Mouse (Mus musculus): ENCODE measurements around the gene Tmem40.

The Tmem40 gene

GRCm38 (mm10) chr6:115702901-115703300 is 59.3 kb downstream of the Tmem40 start:
- in situ Hi-C loops (cut with MboI, MseI): no loop called here

- in situ Hi-C loops (cut with MboI, MseI): no loop called here
Observed at GRCm38 (mm10) chr6:115701302-115701701, 60.9 kb downstream of the Tmem40 start.

GRCm38 (mm10) chr6:115700778-115701177 is 61.4 kb downstream of the Tmem40 start:
- in situ Hi-C loops (cut with MboI, MseI): no loop called here

GRCm38 (mm10) chr6:115698699-115699098 is 63.5 kb downstream of the Tmem40 start:
- in situ Hi-C loops (cut with MboI, MseI): no loop called here

GRCm38 (mm10) chr6:115697739-115698558 is 64.3 kb downstream of the Tmem40 start:
- in situ Hi-C loops (cut with MboI, MseI): no loop called here

GRCm38 (mm10) chr6:115696707-115697215 is 65.4 kb downstream of the Tmem40 start:
- in situ Hi-C loops (cut with MboI, MseI): no loop called here

GRCm38 (mm10) chr6:115695124-115695523 is 67.1 kb downstream of the Tmem40 start:
- in situ Hi-C loops (cut with MboI, MseI): no loop called here

- in situ Hi-C loops (cut with MboI, MseI): no loop called here
Observed at GRCm38 (mm10) chr6:115694441-115694842, 67.8 kb downstream of the Tmem40 start.

- in situ Hi-C loops (cut with MboI, MseI): no loop called here
Observed at GRCm38 (mm10) chr6:115692963-115693730, 69.1 kb downstream of the Tmem40 start.

GRCm38 (mm10) chr6:115692163-115692950 is 69.9 kb downstream of the Tmem40 start:
- in situ Hi-C loops (cut with MboI, MseI): no loop called here

- in situ Hi-C loops (cut with MboI, MseI): no loop called here
Observed at GRCm38 (mm10) chr6:115690105-115690504, 72.1 kb downstream of the Tmem40 start.

GRCm38 (mm10) chr6:115688589-115688988 is 73.6 kb downstream of the Tmem40 start:
- in situ Hi-C loops (cut with MboI, MseI): no loop called here

GRCm38 (mm10) chr6:115687753-115688152 is 74.5 kb downstream of the Tmem40 start:
- in situ Hi-C loops (cut with MboI, MseI): no loop called here

- in situ Hi-C loops (cut with MboI, MseI): no loop called here
Observed at GRCm38 (mm10) chr6:115684851-115685646, 77.2 kb downstream of the Tmem40 start.

- in situ Hi-C loops (cut with MboI, MseI): no loop called here
Observed at GRCm38 (mm10) chr6:115684271-115684670, 77.9 kb downstream of the Tmem40 start.

GRCm38 (mm10) chr6:115681066-115681465 is 81.1 kb downstream of the Tmem40 start:
- in situ Hi-C loops (cut with MboI, MseI): no loop called here

Data from regulatory T cell (primary cell).